Mouse (Mus musculus) cerebellum, adult 2 months (tissue): ENCODE results near the gene Pik3r3. TPM values are rescaled to one million over a fixed set of nuclear protein-coding genes. Genes with fewer than 3 reads are reported as not detected.

Source experiments
- DNase-seq, 2 experiments: peaks; one replicate each; pipeline ENCODE4 v3.0.0; 2021
- H3K27ac ChIP-seq: fragments of 200-500 bp; 2 replicates; pipeline ENCODE4 v1.5.1; 2012; ENCODE audit warnings: low read length, control low read depth, inconsistent platforms; ENCODE audit not compliant: insufficient read depth
- H3K27me3 ChIP-seq: fragments of 200-500 bp; 2 replicates; pipeline ENCODE4 v1.6.1; 2012; ENCODE audit warnings: inconsistent platforms, mild to moderate bottlenecking, low read length, moderate library complexity; ENCODE audit not compliant: control insufficient read depth, insufficient read depth
- H3K4me1 ChIP-seq: fragments of 200-500 bp; 2 replicates; pipeline ENCODE4 v1.6.1; 2011; ENCODE audit warnings: low read length; ENCODE audit not compliant: control insufficient read depth, insufficient read depth
- H3K4me3 ChIP-seq: fragments of 200-500 bp; replicated peaks from 2 replicates; pipeline ENCODE3; 2011; ENCODE audit warnings: mild to moderate bottlenecking, low read depth, low read length, control low read depth; ENCODE audit not compliant: insufficient read depth
- CTCF ChIP-seq: fragments of 200-500 bp; IDR thresholded peaks from 2 replicates; pipeline ENCODE4 v1.5.1; 2011; ENCODE audit warnings: low read depth, mild to moderate bottlenecking, control low read depth, low read length, moderate library complexity, borderline replicate concordance; ENCODE audit not compliant: insufficient read depth
- POLR2A ChIP-seq: fragments of 200-500 bp; IDR thresholded peaks from 2 replicates; pipeline ENCODE4 v1.6.1; 2011; ENCODE audit warnings: low read length, control low read depth, borderline replicate concordance; ENCODE audit not compliant: insufficient read depth
- WGBS: fragments of 180-500 bp; shearing (Covaris S2); methylation state at CpG from one replicate; pipeline ENCODE4 v1.1.7; 2018; 5-methylcytosine and 5-hydroxymethylcytosine counted together
- polyA plus RNA-seq: library from polyadenylated mRNA; depleted of rRNA; stranded (reverse); fragments of >200 nt; gene quantifications from 2 replicates; pipeline ENCODE4 v1.2.3, GENCODE M21; 2012

Gene Pik3r3
- polyA plus RNA-seq, 1 experiment: 90.6 TPM

DNA sequence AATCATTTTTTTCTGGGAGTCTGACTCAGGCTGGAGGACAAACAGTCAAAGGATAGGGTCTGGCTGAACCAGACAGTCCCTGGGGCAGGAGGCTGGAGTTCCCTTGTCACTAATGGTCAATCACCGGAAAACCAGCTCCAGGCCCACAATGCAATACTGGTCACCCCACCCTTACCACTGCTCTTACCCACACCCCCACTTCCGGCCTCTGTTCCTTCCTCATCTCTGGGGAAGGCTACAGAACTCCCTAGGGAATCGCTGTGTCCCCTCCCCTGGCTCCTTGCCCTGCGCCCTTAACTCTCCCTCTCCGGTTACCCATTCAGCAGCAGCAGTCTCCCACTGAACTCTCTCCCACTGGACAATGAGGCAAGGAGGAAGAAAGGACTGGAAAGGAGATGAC is 44.3 kb upstream of the Pik3r3 start:
- 13% methylated on average over 5 of the region's 5 CpGs for WGBS
- DNase-seq: peak; percentile 70 to 77
- Histone ChIP-seq H3K4me1 (peaks cover 32% of the 10 kb centered on the region), H3K4me3 (peak overlapping the region; percentile 5), H3K27me3 (no peaks in the 10 kb centered on the region), H3K27ac (peak overlapping the region; percentile 99)
- TF ChIP-seq CTCF (no peak), POLR2A (no peak)

DNA sequence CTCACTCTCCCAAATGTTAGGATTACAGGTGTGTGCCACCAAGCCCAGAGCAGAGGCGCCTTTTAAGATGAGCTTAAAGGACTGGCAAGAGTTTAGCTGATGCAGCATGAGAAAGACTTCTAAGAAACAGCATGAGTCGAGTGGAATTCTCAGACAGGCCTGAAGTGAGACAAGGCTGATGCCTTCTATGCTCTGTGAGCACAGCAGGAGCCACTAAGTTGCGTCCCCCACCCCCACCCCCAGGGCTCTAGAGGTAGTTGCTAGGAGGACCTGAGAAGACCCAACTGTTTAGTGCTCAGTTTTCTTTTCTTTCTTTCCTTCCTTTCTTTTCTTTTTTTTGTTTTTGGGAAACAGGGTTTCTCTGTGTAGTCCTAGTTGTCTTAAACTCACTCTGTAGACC is 39.3 kb upstream of the Pik3r3 start:
- H3K4me3 ChIP-seq: no peak overlapping the region

DNA sequence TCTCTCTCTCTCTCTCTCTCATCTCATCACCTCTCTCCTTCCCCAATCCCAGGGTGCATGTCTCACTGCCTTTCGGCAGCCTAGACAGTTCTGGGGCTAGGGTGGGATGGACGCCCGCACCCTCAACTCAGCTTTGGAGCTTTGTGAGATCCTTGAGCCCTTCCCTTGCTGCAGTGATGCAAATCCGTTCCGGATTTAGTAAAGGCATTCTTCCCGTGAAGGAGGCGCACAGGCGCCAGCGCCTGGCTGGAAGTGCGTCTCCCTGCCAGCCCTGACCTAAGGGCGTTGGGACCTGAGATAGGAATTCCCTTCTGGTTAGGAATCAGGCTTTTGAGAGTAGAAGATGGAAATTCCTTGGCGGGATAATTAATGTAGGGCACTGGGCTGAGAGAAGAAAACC is 38.7 kb upstream of the Pik3r3 start:
- no peaks in the 10 kb centered on the region for H3K27me3 ChIP-seq
- peak overlapping the region; percentile 94 for H3K27ac ChIP-seq
- H3K4me1 ChIP-seq: peaks cover 28% of the 10 kb centered on the region
- H3K4me3 ChIP-seq: peak overlapping the region; percentile 42
- DNase-seq: peak; percentile 83 to 87
- no peak for TF ChIP-seq CTCF
- peak; percentile 47; the same call in 1 of the 2 replicates for TF ChIP-seq POLR2A
- 4% methylated on average over 12 of the region's 12 CpGs for WGBS

More for the DNA sequence above, 39.3 kb upstream of the Pik3r3 start:
- DNase-seq: no peak
- 41% methylated on average over 3 of the region's 3 CpGs for WGBS
- Histone ChIP-seq H3K27ac (peak overlapping the region; percentile 86), H3K4me1 (peaks cover 35% of the 10 kb centered on the region), H3K27me3 (no peaks in the 10 kb centered on the region)
- no peak for TF ChIP-seq CTCF
- no peak for TF ChIP-seq POLR2A

DNA sequence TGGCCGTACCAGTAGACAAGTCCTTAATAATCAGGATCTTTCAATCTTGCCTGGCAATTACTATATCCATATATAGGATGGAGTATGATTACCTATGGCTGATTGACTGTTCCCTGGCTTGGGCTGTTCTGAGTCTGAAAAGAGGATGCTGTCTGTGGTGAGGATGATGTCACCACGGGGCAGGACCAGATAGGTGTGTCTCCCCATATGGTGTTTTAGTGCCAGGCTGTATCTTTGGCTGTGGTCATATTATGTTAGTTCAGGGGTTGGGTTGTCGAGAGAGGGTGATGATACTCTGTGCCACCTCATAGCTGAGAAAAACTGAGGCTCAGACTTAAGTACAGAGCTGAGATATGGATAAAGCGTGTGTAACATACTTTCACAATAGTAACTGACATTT is 36.3 kb upstream of the Pik3r3 start:
- peak in 1 of 2 experiments; percentile 62 for DNase-seq
- no peak overlapping the region for H3K4me3 ChIP-seq
- H3K27ac ChIP-seq: no peak overlapping the region
- WGBS: 62% methylated on average over 4 of the region's 4 CpGs
- no peaks in the 10 kb centered on the region for H3K27me3 ChIP-seq
- no peak for TF ChIP-seq CTCF
- no peak for TF ChIP-seq POLR2A
- peaks cover 25% of the 10 kb centered on the region for H3K4me1 ChIP-seq

DNA sequence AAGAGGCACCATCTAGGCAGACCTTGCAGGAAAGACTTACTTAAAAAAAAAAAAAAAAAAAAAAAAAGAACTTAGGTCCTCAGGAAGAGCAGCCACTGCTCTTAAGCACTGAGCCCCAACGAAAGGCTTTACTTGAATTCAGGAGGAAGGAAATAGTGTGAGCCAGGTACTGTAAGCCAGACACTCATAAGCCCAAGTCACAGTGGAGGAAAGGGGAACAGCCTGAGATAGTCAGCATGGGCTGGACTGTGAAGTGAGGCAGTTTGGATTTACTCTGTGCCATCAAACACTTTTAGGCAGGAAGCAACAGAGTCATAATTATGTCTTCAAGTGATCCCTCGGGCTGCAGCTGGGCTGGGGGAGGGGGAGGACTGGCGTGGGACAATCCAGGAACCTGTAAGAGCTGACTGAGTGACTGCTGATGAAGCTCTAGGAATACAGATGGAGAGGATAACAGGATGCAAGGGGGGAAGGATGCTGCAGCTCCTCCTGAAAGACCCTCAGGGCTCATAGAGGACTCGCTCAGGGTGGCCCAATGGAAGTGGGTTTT is 29.1 kb upstream of the Pik3r3 start:
- no peaks in the 10 kb centered on the region for H3K4me1 ChIP-seq
- 78% methylated on average over 4 of the region's 4 CpGs for WGBS
- DNase-seq: no peak
- no peak overlapping the region for H3K4me3 ChIP-seq
- H3K27me3 ChIP-seq: no peaks in the 10 kb centered on the region
- no peak overlapping the region for H3K27ac ChIP-seq
- TF ChIP-seq CTCF (no peak), POLR2A (no peak)

DNA sequence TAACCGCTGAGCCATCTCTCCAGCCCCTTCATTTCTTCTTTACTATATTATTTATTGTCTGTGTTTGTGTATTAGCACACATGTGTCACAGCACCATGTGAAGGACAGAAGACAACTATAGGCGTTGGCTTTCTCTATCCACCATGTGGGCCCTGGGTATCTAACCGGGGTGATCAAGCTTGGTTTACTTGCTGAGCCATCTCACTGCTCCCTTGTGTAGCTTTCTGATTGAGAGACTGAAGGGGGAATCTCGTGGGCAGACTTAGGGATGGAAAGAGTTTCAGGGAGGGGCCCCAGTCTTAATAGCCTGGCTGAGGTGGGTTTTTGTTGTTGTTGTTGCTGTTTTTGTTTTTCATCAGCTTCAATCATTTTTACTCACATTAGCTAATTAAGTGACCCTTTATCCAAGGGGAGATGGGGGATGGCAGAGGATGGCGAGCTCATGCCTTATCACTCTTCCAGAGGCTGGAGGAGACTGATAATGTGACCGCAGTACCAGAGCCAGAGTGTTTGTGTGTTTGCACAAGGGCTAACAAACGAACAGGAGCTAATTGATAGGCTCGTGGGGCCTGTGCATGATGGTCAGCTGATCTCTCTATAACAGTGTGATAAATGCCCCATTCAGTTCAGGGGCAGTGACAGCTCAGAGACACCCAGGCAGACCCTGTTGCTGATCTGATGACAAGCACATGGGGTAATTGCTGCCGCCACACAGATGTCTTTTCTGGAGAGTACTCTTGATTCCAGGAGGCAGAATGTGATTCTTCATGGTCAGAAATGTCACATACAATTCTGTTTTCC is 27.6 kb upstream of the Pik3r3 start:
- Histone ChIP-seq H3K4me1 (no peaks in the 10 kb centered on the region), H3K27me3 (no peaks in the 10 kb centered on the region), H3K4me3 (no peak overlapping the region), H3K27ac (no peak overlapping the region)
- no peak for DNase-seq
- 77% methylated on average over 9 of the region's 9 CpGs for WGBS
- TF ChIP-seq CTCF (no peak), POLR2A (no peak)

DNA sequence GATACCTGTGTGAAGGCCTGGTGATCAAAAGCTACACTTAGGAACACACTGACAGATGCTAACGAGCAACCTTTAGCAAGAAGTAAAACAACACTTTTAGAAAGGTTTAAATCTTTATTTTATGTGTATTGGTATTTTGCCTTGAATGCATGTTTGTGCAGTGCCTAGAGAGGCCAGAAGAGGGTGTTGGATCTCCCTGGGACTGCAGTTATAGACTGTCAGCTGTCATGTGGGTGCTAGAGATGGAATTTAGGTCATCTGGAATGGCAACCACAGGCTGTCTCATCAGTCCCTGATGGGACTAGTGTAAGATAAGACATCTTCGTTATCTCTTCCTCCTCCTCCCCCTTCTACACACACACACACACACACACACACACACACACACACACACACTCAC is 23.0 kb upstream of the Pik3r3 start:
- WGBS: 55% methylated on average over 2 of the region's 2 CpGs
- Histone ChIP-seq H3K4me1 (no peaks in the 10 kb centered on the region), H3K4me3 (no peak overlapping the region), H3K27me3 (no peaks in the 10 kb centered on the region), H3K27ac (no peak overlapping the region)
- TF ChIP-seq POLR2A: no peak
- TF ChIP-seq CTCF: peak; percentile 57; the same call in 1 of the 2 replicates
- peak; percentile 47 to 51 for DNase-seq

DNA sequence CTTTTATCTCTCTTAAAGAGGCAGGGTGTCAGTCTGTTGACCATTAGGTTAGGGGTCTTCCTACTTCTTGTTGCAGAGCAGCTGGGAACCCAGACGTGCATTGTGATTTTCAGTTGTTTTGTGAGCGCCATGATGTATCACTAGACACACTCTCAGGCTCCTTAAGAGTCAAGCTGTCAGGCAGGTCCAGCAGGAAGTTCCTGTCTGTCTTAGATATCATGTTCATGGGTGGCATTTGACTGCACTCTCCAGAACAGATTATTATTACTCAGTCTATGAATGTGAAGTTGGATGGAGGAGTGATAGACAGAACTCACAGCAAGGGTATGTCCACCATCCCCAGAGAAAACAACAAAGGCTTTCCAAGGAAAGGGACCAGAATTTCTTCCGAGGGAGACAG is 17.0 kb upstream of the Pik3r3 start:
- 84% methylated on average over 3 of the region's 3 CpGs for WGBS
- Histone ChIP-seq H3K27me3 (no peaks in the 10 kb centered on the region), H3K4me3 (no peak overlapping the region), H3K4me1 (no peaks in the 10 kb centered on the region), H3K27ac (no peak overlapping the region)
- no peak for DNase-seq
- no peak for TF ChIP-seq POLR2A
- no peak for TF ChIP-seq CTCF
